Mouse (Mus musculus): ENCODE measurements around the gene Scfd2. TPM values are rescaled to one million over a fixed set of nuclear protein-coding genes. Genes with fewer than 3 reads are reported as not detected.

Scfd2 gene
- polyA plus RNA-seq (2017; shearing (Covaris generic)), result 10 to 100 TPM; 20.4 to 25.1 TPM

GRCm38 (mm10) chr5:74531630-74532280 lies at the start of gene Scfd2:
Gene Scfd2, minus strand, starts transcription at chr5:74531759.

GRCm38 (mm10) chr5:74535240-74536021 lies 3.9 kb upstream of the Scfd2 start, which contains the start of gene Fip1l1:
Gene Fip1l1, plus strand, starts transcription at chr5:74535449.

GRCm38 (mm10) chr5:74194841-74195613 lies 336.5 kb downstream of the Scfd2 start, which contains the start of gene Rasl11b:
Gene Rasl11b, plus strand, starts transcription at chr5:74195286.

Other genes starting within 250 kb of the Scfd2 start
- gene Fip1l1, start 3.7 kb upstream of the Scfd2 start, polyA plus RNA-seq (2017; shearing (Covaris generic)), result 100 to 1,000 TPM; 132 to 156 TPM
- gene Lnx1, start 171.2 kb upstream of the Scfd2 start, polyA plus RNA-seq (2017; shearing (Covaris generic)), result 1 to 10 TPM in 1 of 2 experiments, under 1 TPM in 1; 0.59 to 1.1 TPM

All from inflammation-experienced regulatory T-cells (primary cell).